Mouse (Mus musculus) lung, postnatal 0 days (tissue): ENCODE measurements around the gene Lpar6. TPM values are rescaled to one million over a fixed set of nuclear protein-coding genes. Genes with fewer than 3 reads are reported as not detected.

Source experiments
- ATAC-seq: fragments of 200-750 bp; cut with Nextera tagmentation; 2 replicates; pipeline ENCODE4 v1.8.0; 2017; ENCODE audit warnings: moderate library complexity
- DNase-seq: peaks from one replicate; pipeline ENCODE4 v3.0.0-alpha.2; 2016; ENCODE audit warnings: low spot score
- H3K27ac ChIP-seq: fragments of 300-500 bp; sonication (generic); 2 replicates; pipeline ENCODE4 v1.5.1; 2014; ENCODE audit warnings: antibody characterized with exemption, mild to moderate bottlenecking, low read length, mixed read lengths
- H3K27me3 ChIP-seq: fragments of 300-500 bp; sonication (generic); replicated peaks from 2 replicates; pipeline ENCODE4 v1.6.1; 2014; ENCODE audit warnings: low read length, mixed read lengths; ENCODE audit not compliant: insufficient read depth
- H3K36me3 ChIP-seq: fragments of 300-500 bp; sonication (generic); 2 replicates; pipeline ENCODE4 v1.6.1; 2014; ENCODE audit warnings: low read length, mixed read lengths; ENCODE audit not compliant: insufficient read depth
- H3K4me1 ChIP-seq: fragments of 300-500 bp; sonication (generic); 2 replicates; pipeline ENCODE4 v1.6.1; 2014; ENCODE audit warnings: antibody characterized with exemption, low read depth, low read length, mixed read lengths; ENCODE audit not compliant: insufficient read depth
- H3K4me2 ChIP-seq: fragments of 300-500 bp; sonication (generic); replicated peaks from 2 replicates; pipeline ENCODE4 v1.6.1; 2014; ENCODE audit warnings: low read depth, mild to moderate bottlenecking, low read length, moderate library complexity, mixed read lengths
- H3K4me3 ChIP-seq: fragments of 300-500 bp; sonication (generic); 2 replicates; pipeline ENCODE4 v1.5.1; 2014; ENCODE audit warnings: low read depth, low read length
- H3K9ac ChIP-seq: fragments of 300-500 bp; sonication (generic); replicated peaks from 2 replicates; pipeline ENCODE4 v1.6.1; 2014; ENCODE audit warnings: low read depth, mild to moderate bottlenecking
- H3K9me3 ChIP-seq: fragments of 300-500 bp; sonication (generic); 2 replicates; pipeline ENCODE4 v1.6.1; 2016; ENCODE audit warnings: low read length, mixed read lengths
- CTCF ChIP-seq: IDR thresholded peaks from 2 replicates; pipeline ENCODE4 v1.5.1; 2016; ENCODE audit warnings: antibody characterized with exemption, mild to moderate bottlenecking
- EP300 ChIP-seq: IDR thresholded peaks from 2 replicates; pipeline ENCODE4 v1.6.1; 2016; ENCODE audit warnings: antibody characterized with exemption, mild to moderate bottlenecking, control low read depth
- WGBS: fragments of 180-500 bp; shearing (Covaris S2); extraction: QIAGEN DNeasy Blood & Tissue Kit; methylation state at CpG from one replicate; pipeline ENCODE4 v1.1.7; 2014; 5-methylcytosine and 5-hydroxymethylcytosine counted together
- microRNA counts: library from miRNA; unstranded; fragments of <30 nt; microRNA quantifications from one replicate; lab custom pipeline; 2015
- microRNA-seq: library from miRNA; unstranded; fragments of <30 nt; microRNA quantifications from one replicate; pipeline ENCODE4, GENCODE M21; 2016
- polyA plus RNA-seq: library from polyadenylated mRNA; unstranded; fragments of >200 nt; fragmentation: Nextera tagmentation; extraction: Ambion mirVana; gene quantifications from 2 replicates; pipeline ENCODE4 v1.2.1, GENCODE M21; 2015

The Lpar6 gene
- polyA plus RNA-seq, 1 experiment from 2014 or later, result 10.3 TPM

- Histone ChIP-seq H3K4me1 (0 out of 2 replicates have a peak, but pooled peaks cover 3% of the 10 kb centered on the region), H3K4me3 (no peak overlapping the region), H3K9ac (no peak overlapping the region), H3K9me3 (no peaks in the 10 kb centered on the region), H3K27ac (no peak overlapping the region), H3K4me2 (no peak overlapping the region), H3K36me3 (no peaks in the 10 kb centered on the region), H3K27me3 (no peaks in the 10 kb centered on the region)
- WGBS, result 69% methylated on average over 3 of the region's 3 CpGs
- TF ChIP-seq CTCF (peak; percentile 47), EP300 (no peak)
- no peak for ATAC-seq
- DNase-seq, result no peak
These were observed 28.5 kb downstream of the Lpar6 start for GRCm38 (mm10) chr14:73266166-73266565.

GRCm38 (mm10) chr14:73271807-73272206 is 34.1 kb downstream of the Lpar6 start:
- Histone ChIP-seq H3K27ac (no peak overlapping the region), H3K4me2 (no peak overlapping the region), H3K27me3 (no peaks in the 10 kb centered on the region), H3K9me3 (no peaks in the 10 kb centered on the region), H3K4me1 (0 out of 2 replicates have a peak, but pooled peaks cover 3% of the 10 kb centered on the region), H3K36me3 (no peaks in the 10 kb centered on the region), H3K9ac (no peak overlapping the region), H3K4me3 (no peak overlapping the region)
- no peak for ATAC-seq
- 73% methylated on average over 5 of the region's 5 CpGs for WGBS
- no peak for DNase-seq
- TF ChIP-seq EP300 (no peak), CTCF (no peak)

- no peaks in the 10 kb centered on the region for H3K9me3 ChIP-seq
- TF ChIP-seq CTCF (no peak), EP300 (no peak)
- H3K4me2 ChIP-seq, result no peak overlapping the region
- no peaks in the 10 kb centered on the region for H3K36me3 ChIP-seq
- H3K9ac ChIP-seq, result no peak overlapping the region
- no peak for ATAC-seq
- no peak overlapping the region for H3K4me3 ChIP-seq
- no peaks in the 10 kb centered on the region for H3K4me1 ChIP-seq
- no peak for DNase-seq
- H3K27me3 ChIP-seq, result no peaks in the 10 kb centered on the region
- no peak overlapping the region for H3K27ac ChIP-seq
- WGBS, result 85% methylated on average over 6 of the region's 6 CpGs
These were observed 41.4 kb downstream of the Lpar6 start for GRCm38 (mm10) chr14:73279096-73279495.

GRCm38 (mm10) chr14:73280996-73281395 is 43.3 kb downstream of the Lpar6 start:
- H3K9me3 ChIP-seq, result no peaks in the 10 kb centered on the region
- no peak overlapping the region for H3K4me2 ChIP-seq
- no peaks in the 10 kb centered on the region for H3K27me3 ChIP-seq
- ATAC-seq (no peak), DNase-seq (peak; percentile 47)
- no peak overlapping the region for H3K27ac ChIP-seq
- H3K36me3 ChIP-seq, result no peaks in the 10 kb centered on the region
- no peak overlapping the region for H3K4me3 ChIP-seq
- no peak overlapping the region for H3K9ac ChIP-seq
- 21% methylated on average over 1 of the region's 1 CpGs for WGBS
- H3K4me1 ChIP-seq, result no peaks in the 10 kb centered on the region
- TF ChIP-seq EP300 (no peak), CTCF (peak; percentile 59)

- Histone ChIP-seq H3K36me3 (no peaks in the 10 kb centered on the region), H3K9me3 (no peaks in the 10 kb centered on the region), H3K4me2 (no peak overlapping the region), H3K9ac (no peak overlapping the region), H3K4me1 (no peaks in the 10 kb centered on the region), H3K27me3 (no peaks in the 10 kb centered on the region), H3K27ac (no peak overlapping the region), H3K4me3 (no peak overlapping the region)
- DNase-seq (no peak), ATAC-seq (no peak)
- 88% methylated on average over 2 of the region's 2 CpGs for WGBS
- no peak for TF ChIP-seq EP300
- no peak for TF ChIP-seq CTCF
These were observed 52.2 kb downstream of the Lpar6 start for GRCm38 (mm10) chr14:73289915-73290314.

- H3K4me2 ChIP-seq, result no peak overlapping the region
- no peaks in the 10 kb centered on the region for H3K36me3 ChIP-seq
- no peak for ATAC-seq
- 58% methylated on average over 1 of the region's 1 CpGs for WGBS
- no peak for DNase-seq
- no peaks in the 10 kb centered on the region for H3K9me3 ChIP-seq
- no peak for TF ChIP-seq CTCF
- H3K9ac ChIP-seq, result no peak overlapping the region
- H3K4me1 ChIP-seq, result no peaks in the 10 kb centered on the region
- no peak overlapping the region for H3K4me3 ChIP-seq
- no peak overlapping the region for H3K27ac ChIP-seq
- no peaks in the 10 kb centered on the region for H3K27me3 ChIP-seq
These were observed 54.7 kb downstream of the Lpar6 start for GRCm38 (mm10) chr14:73292434-73292833.

MicroRNAs encoded within 50 kb of the gene (microRNA counts, 519-probe panel; counts per million panel counts)
- microRNA mmu-miR-687 (lab: Ali Mortazavi, UCI), result not detected

Small RNA genes within 50 kb of the gene (microRNA-seq; reads per million reads assigned to microRNA genes)
- not detected for gene Mir687

Other genes starting within 250 kb of the Lpar6 start
- 0.51 and 1.1 TPM in 2 replicates for gene Cysltr2, start 188.8 kb upstream of the Lpar6 start, polyA plus RNA-seq
- 45.6 and 49.7 TPM in 2 replicates for gene Rcbtb2, start 114.9 kb upstream of the Lpar6 start, polyA plus RNA-seq
- gene Rb1, start 87.9 kb downstream of the Lpar6 start, polyA plus RNA-seq, result 14.3 and 14.7 TPM in 2 replicates
- 1,838 and 1,903 TPM in 2 replicates for gene Itm2b, start 147.4 kb downstream of the Lpar6 start, polyA plus RNA-seq